Mouse (Mus musculus) cortical plate, adult 2 months (tissue): ENCODE data around the gene Gamt.

Source experiments
- CTCF ChIP-seq: fragments of 200-500 bp; IDR thresholded peaks from 2 replicates; pipeline ENCODE4 v1.5.1; 2011; ENCODE audit warnings: mild to moderate bottlenecking, control low read depth, low read length; ENCODE audit not compliant: insufficient read depth; ENCODE audit errors: extremely low read depth
- POLR2A ChIP-seq: fragments of 200-500 bp; IDR thresholded peaks from 2 replicates; pipeline ENCODE4 v1.6.1; 2011; ENCODE audit warnings: mild to moderate bottlenecking, low read length, control low read depth; ENCODE audit not compliant: insufficient read depth; ENCODE audit errors: extremely low read depth

- TF ChIP-seq CTCF (no peak), POLR2A (0 out of 2 replicates have a peak, but pooled peaks have one; percentile 17)
Measured at GRCm38 (mm10) chr10:80294788-80295303, 34.0 kb upstream of the Gamt start.
